Mouse (Mus musculus) left cerebral cortex, postnatal 14 days (tissue): ENCODE results near the gene Spaca7. TPM values are rescaled to one million over a fixed set of nuclear protein-coding genes. Genes with fewer than 3 reads are reported as not detected.
"Not testable (repeated sequence)": the region's sequence is repeated elsewhere in the genome, so short reads cannot be mapped to it uniquely, and the experiment has no call there.

Source experiments
- DNase-seq, 2 experiments: peaks; one replicate each; pipeline ENCODE4 v3.0.0; 2021 to 2022; ENCODE audit warnings: low spot score in 2 of 2, mixed read lengths in 1 of 2
- intact Hi-C: fragments of 180-260 bp; cut with DNase I; formaldehyde crosslinking; loops from one replicate; pipeline ENCODE4 v1.15.1; 2025
- total RNA-seq, 2 experiments: library from RNA; stranded (reverse); gene quantifications; 2 replicates each; pipeline ENCODE4 v1.2.3; 2021

Gene Spaca7
- total RNA-seq, 2 experiments from 2014 or later = not detected

GRCm38 (mm10) chr8:12583785-12584184, 11.0 kb downstream of the Spaca7 start:
- intact Hi-C loops = no loop called here
- DNase-seq = no peak

GRCm38 (mm10) chr8:12607223-12607622, 34.4 kb downstream of the Spaca7 start:
- peak; percentile 81 to 83 for DNase-seq
- intact Hi-C loops = loop anchor here (2.0 kb wide), 1 partner anchor 650 kb away; no protein-coding TSS in a partner anchor

- intact Hi-C loops = no loop called here
Observed at GRCm38 (mm10) chr8:12608810-12609209, 36.0 kb downstream of the Spaca7 start.

GRCm38 (mm10) chr8:12609752-12610449, 37.1 kb downstream of the Spaca7 start:
- intact Hi-C loops = no loop called here
- DNase-seq = no peak

More at GRCm38 (mm10) chr8:12608810-12609209, 36.0 kb downstream of the Spaca7 start:
- DNase-seq = no peak

GRCm38 (mm10) chr8:12613201-12613600, 40.4 kb downstream of the Spaca7 start:
- intact Hi-C loops = no loop called here

GRCm38 (mm10) chr8:12617369-12617768, 44.5 kb downstream of the Spaca7 start:
- DNase-seq, intact Hi-C loops: not testable (repeated sequence)

More at GRCm38 (mm10) chr8:12613201-12613600, 40.4 kb downstream of the Spaca7 start:
- no peak for DNase-seq

GRCm38 (mm10) chr8:12621550-12622222, 48.9 kb downstream of the Spaca7 start:
- intact Hi-C loops = no loop called here
- peak; percentile 66 to 67 for DNase-seq

- intact Hi-C loops = no loop called here
- DNase-seq = no peak
Observed at GRCm38 (mm10) chr8:12625890-12626289, 53.1 kb downstream of the Spaca7 start.

- intact Hi-C loops = no loop called here
Observed at GRCm38 (mm10) chr8:12629079-12629478, 56.2 kb downstream of the Spaca7 start.

GRCm38 (mm10) chr8:12635366-12635765, 62.5 kb downstream of the Spaca7 start:
- intact Hi-C loops = loop anchor here (5.0 kb wide), 1 partner anchor 37 kb away; the partner anchor contains the start of gene Tubgcp3
- DNase-seq = no peak

More at GRCm38 (mm10) chr8:12629079-12629478, 56.2 kb downstream of the Spaca7 start:
- DNase-seq = peak; percentile 62 to 68

- DNase-seq = no peak
- intact Hi-C loops = loop anchor here (5.0 kb wide), 1 partner anchor 34 kb away; the partner anchor contains the start of gene Tubgcp3
Observed at GRCm38 (mm10) chr8:12638446-12638845, 65.6 kb downstream of the Spaca7 start.

- no peak for DNase-seq
- intact Hi-C loops = no loop called here
Observed at GRCm38 (mm10) chr8:12641527-12641926, 68.7 kb downstream of the Spaca7 start.

GRCm38 (mm10) chr8:12644341-12644740, 71.5 kb downstream of the Spaca7 start:
- DNase-seq = no peak
- intact Hi-C loops = no loop called here

GRCm38 (mm10) chr8:12644894-12645293, 72.1 kb downstream of the Spaca7 start:
- intact Hi-C loops = no loop called here
- DNase-seq = no peak

- DNase-seq = no peak
- intact Hi-C loops = no loop called here
Observed at GRCm38 (mm10) chr8:12646536-12646935, 73.7 kb downstream of the Spaca7 start.

- DNase-seq = no peak
- intact Hi-C loops = no loop called here
Observed at GRCm38 (mm10) chr8:12648951-12649350, 76.1 kb downstream of the Spaca7 start.

Other genes starting within 250 kb of the Spaca7 start
- gene Sox1, start 177.7 kb upstream of the Spaca7 start, total RNA-seq = 10 to 100 TPM in 1 of 2 experiments, 1 to 10 TPM in 1; 6.1 to 10.4 TPM
- gene Tubgcp3, start 99.2 kb downstream of the Spaca7 start, total RNA-seq = 10 to 100 TPM; 33.0 to 35.8 TPM
- gene Atp11a, start 184.0 kb downstream of the Spaca7 start, total RNA-seq = 10 to 100 TPM; 43.9 to 45.9 TPM